Mouse (Mus musculus) kidney, adult 10 weeks (tissue): Measurements from ENCODE around the gene Nip7. TPM values are rescaled to one million over a fixed set of nuclear protein-coding genes. Genes with fewer than 3 reads are reported as not detected.

Experiments used
- polyA plus RNA-seq: library from polyadenylated mRNA; stranded (reverse); fragments of 350-450 nt; fragmentation: Illumina TruSeq; extraction: RNeasy Lipid Tissue Mini Kit (QIAGEN cat#74804); gene quantifications from one replicate; pipeline ENCODE4 v1.2.3, GENCODE M21; 2014; ENCODE audit warnings: low read depth, low replicate concordance

Nip7 gene
- 9.9 TPM for polyA plus RNA-seq

GRCm38 (mm10) chr8:107056076-107056972 lies at the start of gene Nip7, which contains the start of gene Cog8:
Gene Nip7 (plus strand): TSS chr8:107056877.
Gene Cog8 (minus strand): TSS chr8:107056689.

GRCm38 (mm10) chr8:107030650-107031576 lies 25.8 kb upstream of the Nip7 start, which contains the start of gene Vps4a:
Gene Vps4a (plus strand): TSS chr8:107031222.

GRCm38 (mm10) chr8:107048061-107048941 lies 8.4 kb upstream of the Nip7 start, which contains the start of gene Pdf:
Gene Pdf (minus strand): TSS chr8:107048614.

GRCm38 (mm10) chr8:107065511-107066496 lies 9.1 kb downstream of the Nip7 start, which contains the start of gene Tmed6:
Gene Tmed6 (minus strand): TSS chr8:107065644.

DNA sequence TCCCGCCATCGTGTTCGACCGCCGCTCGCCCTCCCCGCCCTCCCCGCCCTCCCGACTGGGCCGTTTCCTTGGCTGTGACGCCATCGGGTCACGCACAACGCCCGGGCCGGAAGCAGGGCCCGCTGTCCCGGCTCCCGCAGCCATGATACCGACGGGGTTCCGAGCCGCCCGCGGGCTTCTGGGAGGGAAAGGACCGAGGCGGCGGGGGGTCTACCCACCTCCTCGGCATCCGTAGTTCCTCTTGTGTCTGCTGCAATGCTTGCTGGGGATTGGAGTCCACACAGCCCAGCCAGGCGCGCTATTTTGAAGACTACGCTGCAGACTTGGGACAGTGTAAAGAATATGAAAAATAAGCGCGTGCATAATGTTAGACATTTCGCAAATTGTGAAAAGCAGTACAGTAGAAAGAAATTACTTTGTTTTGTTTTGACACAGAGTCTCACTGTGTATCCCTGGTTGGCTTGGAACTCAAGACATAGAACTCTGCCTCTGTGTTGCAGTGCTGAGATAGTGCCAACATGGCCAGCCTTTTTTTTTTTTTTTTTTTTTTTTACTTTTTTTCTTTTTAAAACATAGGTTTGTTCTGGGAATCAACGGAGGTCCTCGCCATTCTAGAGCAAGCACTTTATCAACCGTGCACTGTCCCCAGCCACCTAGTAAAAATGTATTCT lies 39.8 kb downstream of the Nip7 start, which contains the start of gene Terf2:
TSS of gene Terf2 (minus strand) at position 182 of the 671 bp plus-strand sequence.

Other genes starting within 250 kb of the Nip7 start
- gene Has3, start 186.6 kb upstream of the Nip7 start, polyA plus RNA-seq = 0.53 TPM
- 26.0 TPM for gene Utp4, start 163.2 kb upstream of the Nip7 start, polyA plus RNA-seq
- 17.9 TPM for gene Sntb2, start 121.1 kb upstream of the Nip7 start, polyA plus RNA-seq
- gene Vps4a, start 25.7 kb upstream of the Nip7 start, polyA plus RNA-seq = 38.8 TPM
- gene Pdf, start 8.3 kb upstream of the Nip7 start, polyA plus RNA-seq = 69.7 TPM
- gene Cog8, start 188 bp upstream of the Nip7 start, polyA plus RNA-seq = 22.4 TPM
- 36.0 TPM for gene Tmed6, start 8.8 kb downstream of the Nip7 start, polyA plus RNA-seq
- gene Terf2, start 39.7 kb downstream of the Nip7 start, polyA plus RNA-seq = 18.1 TPM
- 287 TPM for gene Cyb5b, start 93.8 kb downstream of the Nip7 start, polyA plus RNA-seq
- gene Nfat5, start 236.6 kb downstream of the Nip7 start, polyA plus RNA-seq = 85.1 TPM